Mouse (Mus musculus): ENCODE results near the gene Ick. TPM values are rescaled to one million over a fixed set of nuclear protein-coding genes. Genes with fewer than 3 reads are reported as not detected.

Ick gene
- polyA plus RNA-seq, 1 experiment: 8.6 TPM

GRCm38 (mm10) chr9:78185686-78186085 lies 76.7 kb downstream of the Ick start:
- TF ChIP-seq SRF (IDR thresholded peaks at IDR 0.05; ENCODE audit: control insufficient read depth, insufficient read length, low read depth) (no peak), TCF12 (IDR thresholded peaks at IDR 0.05; ENCODE audit: insufficient read depth, poor library complexity, severe bottlenecking) (no peak), TCF3 (IDR thresholded peaks at IDR 0.05; ENCODE audit: insufficient read length, low read depth) (no peak)
- Histone ChIP-seq H3ac (ENCODE audit: control insufficient read depth, insufficient read length) (no peak overlapping the region), H3K36me3 (ENCODE audit: control insufficient read depth, insufficient read depth) (no peaks in the 10 kb centered on the region)

GRCm38 (mm10) chr9:78188910-78189309 lies 79.9 kb downstream of the Ick start:
- Histone ChIP-seq H3K27me3 (ENCODE audit: control insufficient read depth, insufficient read depth, insufficient read length) (no peaks in the 10 kb centered on the region), H3K4me3 (no peak overlapping the region), H3ac (ENCODE audit: control insufficient read depth, insufficient read length) (no peak overlapping the region), H3K4me2 (ENCODE audit: low read depth) (no peak overlapping the region), H3K79me2 (ENCODE audit: control insufficient read depth, insufficient read depth) (no peaks in the 10 kb centered on the region), H3K36me3 (ENCODE audit: control insufficient read depth, insufficient read depth) (no peaks in the 10 kb centered on the region)
- no peak for TF ChIP-seq POLR2AphosphoS2 (IDR thresholded peaks at IDR 0.05; ENCODE audit: insufficient read length, low read depth)

More at GRCm38 (mm10) chr9:78185686-78186085, 76.7 kb downstream of the Ick start:
- no peak overlapping the region for H3K4me3 ChIP-seq
- H3K4me2 ChIP-seq (ENCODE audit: low read depth): no peak overlapping the region
- H3K27me3 ChIP-seq (ENCODE audit: control insufficient read depth, insufficient read depth, insufficient read length): no peaks in the 10 kb centered on the region
- H3K79me2 ChIP-seq (ENCODE audit: control insufficient read depth, insufficient read depth): no peaks in the 10 kb centered on the region

GRCm38 (mm10) chr9:78190651-78191634 lies 82.0 kb downstream of the Ick start:
- TF ChIP-seq REST (IDR thresholded peaks at IDR 0.05; ENCODE audit: insufficient read depth, insufficient read length) (no peak), SRF (IDR thresholded peaks at IDR 0.05; ENCODE audit: control insufficient read depth, insufficient read length, low read depth) (no peak), USF1 (IDR thresholded peaks at IDR 0.05; ENCODE audit: low read depth) (peak; percentile 96), TCF12 (IDR thresholded peaks at IDR 0.05; ENCODE audit: insufficient read depth, poor library complexity, severe bottlenecking) (no peak), POLR2AphosphoS2 (IDR thresholded peaks at IDR 0.05; ENCODE audit: insufficient read length, low read depth) (no peak), MYOD1 (IDR thresholded peaks at IDR 0.05; ENCODE audit: control insufficient read depth in 1 of 3, insufficient read length in 2 of 3, low read depth in 2 of 3) (no peak)
- Histone ChIP-seq H3K27me3 (ENCODE audit: control insufficient read depth, insufficient read depth, insufficient read length) (no peaks in the 10 kb centered on the region), H3K4me2 (ENCODE audit: low read depth) (peak overlapping the region; percentile 96), H3K79me2 (ENCODE audit: control insufficient read depth, insufficient read depth) (no peaks in the 10 kb centered on the region), H3K36me3 (ENCODE audit: control insufficient read depth, insufficient read depth) (no peaks in the 10 kb centered on the region), H3K4me3 (peak overlapping the region; percentile 28), H3ac (ENCODE audit: control insufficient read depth, insufficient read length) (no peak overlapping the region)

GRCm38 (mm10) chr9:78191736-78192135 lies 82.7 kb downstream of the Ick start:
- Histone ChIP-seq H3K4me2 (ENCODE audit: low read depth) (peak overlapping the region; percentile 96), H3K27me3 (ENCODE audit: control insufficient read depth, insufficient read depth, insufficient read length) (no peaks in the 10 kb centered on the region), H3K4me3 (peak overlapping the region; percentile 28), H3K36me3 (ENCODE audit: control insufficient read depth, insufficient read depth) (no peaks in the 10 kb centered on the region), H3K79me2 (ENCODE audit: control insufficient read depth, insufficient read depth) (no peaks in the 10 kb centered on the region), H3ac (ENCODE audit: control insufficient read depth, insufficient read length) (no peak overlapping the region)
- no peak for TF ChIP-seq SRF (IDR thresholded peaks at IDR 0.05; ENCODE audit: control insufficient read depth, insufficient read length, low read depth)
- no peak for TF ChIP-seq REST (IDR thresholded peaks at IDR 0.05; ENCODE audit: insufficient read depth, insufficient read length)
- TF ChIP-seq USF1 (IDR thresholded peaks at IDR 0.05; ENCODE audit: low read depth): no peak
- no peak for TF ChIP-seq MYOG (IDR thresholded peaks at IDR 0.05; ENCODE audit: control insufficient read depth in 1 of 3, insufficient read depth in 1 of 3, insufficient read length in 2 of 3, low read depth in 2 of 3)
- TF ChIP-seq TCF12 (IDR thresholded peaks at IDR 0.05; ENCODE audit: insufficient read depth, poor library complexity, severe bottlenecking): no peak
- TF ChIP-seq E2F4 (IDR thresholded peaks at IDR 0.05; ENCODE audit: insufficient read depth): no peak
- no peak for TF ChIP-seq POLR2AphosphoS2 (IDR thresholded peaks at IDR 0.05; ENCODE audit: insufficient read length, low read depth)
- no peak for TF ChIP-seq CEBPB (IDR thresholded peaks at IDR 0.05; ENCODE audit: insufficient read depth, poor library complexity, severe bottlenecking)
- no peak for TF ChIP-seq TCF3 (IDR thresholded peaks at IDR 0.05; ENCODE audit: insufficient read length, low read depth)
- no peak for TF ChIP-seq MYOD1 (IDR thresholded peaks at IDR 0.05; ENCODE audit: control insufficient read depth in 1 of 3, insufficient read length in 2 of 3, low read depth in 2 of 3)
- no peak for TF ChIP-seq POLR2A (IDR thresholded peaks at IDR 0.05; ENCODE audit: insufficient read length, low read depth)
- TF ChIP-seq MAX (IDR thresholded peaks at IDR 0.05; ENCODE audit: low read depth): no peak

- H3K36me3 ChIP-seq (ENCODE audit: control insufficient read depth, insufficient read depth): no peaks in the 10 kb centered on the region
- H3K79me2 ChIP-seq (ENCODE audit: control insufficient read depth, insufficient read depth): no peaks in the 10 kb centered on the region
- H3ac ChIP-seq (ENCODE audit: control insufficient read depth, insufficient read length): no peak overlapping the region
- H3K27me3 ChIP-seq (ENCODE audit: control insufficient read depth, insufficient read depth, insufficient read length): no peaks in the 10 kb centered on the region
- no peak overlapping the region for H3K4me3 ChIP-seq
- H3K4me2 ChIP-seq (ENCODE audit: low read depth): no peak overlapping the region
- TF ChIP-seq E2F4 (IDR thresholded peaks at IDR 0.05; ENCODE audit: insufficient read depth) (no peak), SRF (IDR thresholded peaks at IDR 0.05; ENCODE audit: control insufficient read depth, insufficient read length, low read depth) (no peak), MYOD1 (IDR thresholded peaks at IDR 0.05; ENCODE audit: control insufficient read depth in 1 of 3, insufficient read length in 2 of 3, low read depth in 2 of 3) (no peak), MAX (IDR thresholded peaks at IDR 0.05; ENCODE audit: low read depth) (no peak), MYOG (IDR thresholded peaks at IDR 0.05; ENCODE audit: control insufficient read depth in 1 of 3, insufficient read depth in 1 of 3, insufficient read length in 2 of 3, low read depth in 2 of 3) (no peak), TCF12 (IDR thresholded peaks at IDR 0.05; ENCODE audit: insufficient read depth, poor library complexity, severe bottlenecking) (no peak), POLR2A (IDR thresholded peaks at IDR 0.05; ENCODE audit: insufficient read length, low read depth) (no peak), REST (IDR thresholded peaks at IDR 0.05; ENCODE audit: insufficient read depth, insufficient read length) (no peak), CEBPB (IDR thresholded peaks at IDR 0.05; ENCODE audit: insufficient read depth, poor library complexity, severe bottlenecking) (no peak), TCF3 (IDR thresholded peaks at IDR 0.05; ENCODE audit: insufficient read length, low read depth) (no peak), POLR2AphosphoS2 (IDR thresholded peaks at IDR 0.05; ENCODE audit: insufficient read length, low read depth) (no peak)
Observed at GRCm38 (mm10) chr9:78193902-78194597, 85.1 kb downstream of the Ick start.

Measured in myocyte (in vitro differentiated cells).